In the genomic region with DNA sequence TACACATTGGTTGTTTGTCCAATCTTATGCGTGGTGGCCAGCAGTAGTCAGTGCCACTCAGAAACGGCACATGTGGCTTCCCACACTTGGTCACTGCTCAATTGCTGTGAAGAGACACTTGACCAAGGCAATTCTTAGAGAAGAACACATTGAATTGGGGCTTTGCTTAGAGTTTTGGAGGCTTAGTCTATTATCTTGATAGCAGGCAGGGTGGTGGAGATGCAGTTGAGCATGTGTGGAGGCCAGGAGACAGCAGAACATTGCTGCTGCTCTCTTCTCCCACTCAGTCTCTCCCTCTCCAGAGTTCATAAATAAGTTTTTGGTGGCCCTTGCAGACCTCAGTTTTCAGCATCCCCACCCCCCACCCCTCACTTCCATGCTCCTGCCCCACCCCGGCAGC, we compare ENCODE assay signal across 37 mouse cellular contexts. TPM values are rescaled to one million over a fixed set of nuclear protein-coding genes. Genes with fewer than 3 reads are reported as not detected.
"Had no signal": no experiment of that assay in that cellular context is flagged by ENCODE, and none has a peak within 500 bp of the region (broad histone marks: within the 10 kb centered on the region; RNA-seq: fewer than 3 reads in every experiment).

No protein-coding gene starts in this region.

- H3K27ac ChIP-seq: heart, adult 2 months; heart, embryonic 10.5 days; hindbrain, embryonic 13.5 days; hindbrain, embryonic 15.5 days; hindbrain, postnatal 0 days; kidney, embryonic 15.5 days; layer of hippocampus, adult 2 months; left cerebral cortex, adult 2 months; limb, embryonic 10.5 days; limb, embryonic 12.5 days had no signal

- H3K9me3 ChIP-seq: heart, embryonic 10.5 days; heart, embryonic 12.5 days; hindbrain, embryonic 13.5 days; hindbrain, embryonic 15.5 days; kidney, embryonic 15.5 days; limb, embryonic 10.5 days; limb, embryonic 12.5 days had no signal

- H3K27me3 ChIP-seq: heart, embryonic 12.5 days; hindbrain, embryonic 13.5 days; hindbrain, embryonic 15.5 days; kidney, embryonic 15.5 days; limb, embryonic 12.5 days had no signal

- H3K4me1 ChIP-seq: heart, embryonic 10.5 days; heart, embryonic 12.5 days; hindbrain, embryonic 13.5 days; hindbrain, embryonic 15.5 days; kidney, embryonic 15.5 days; limb, embryonic 10.5 days; limb, embryonic 12.5 days had no signal

- ATAC-seq: hindbrain, postnatal 0 days; intestine, embryonic 16.5 days had no signal

- H3K36me3 ChIP-seq: heart, embryonic 10.5 days; heart, embryonic 12.5 days; hindbrain, embryonic 13.5 days; hindbrain, embryonic 15.5 days; kidney, embryonic 15.5 days; limb, embryonic 10.5 days; limb, embryonic 12.5 days had no signal

- H3K4me2 ChIP-seq: heart, embryonic 12.5 days; hindbrain, embryonic 13.5 days; hindbrain, embryonic 15.5 days; kidney, embryonic 15.5 days; limb, embryonic 12.5 days had no signal

- DNase-seq: gastrocnemius, postnatal 14 days; heart, adult 2 months; heart, postnatal 10 days; heart, postnatal 4 days; kidney, adult 11 months; kidney, adult 2 months; kidney, adult 9 months; kidney, postnatal 10 days; kidney, postnatal 25 days; kidney, postnatal 4 days had no signal

- H3K4me3 ChIP-seq: heart, adult 2 months; heart, embryonic 10.5 days; heart, embryonic 12.5 days; hindbrain, embryonic 13.5 days; hindbrain, embryonic 15.5 days; kidney, embryonic 15.5 days; layer of hippocampus, adult 2 months; left cerebral cortex, adult 2 months; limb, embryonic 10.5 days; limb, embryonic 12.5 days had no signal

- H3K9ac ChIP-seq: heart, embryonic 12.5 days; hindbrain, embryonic 13.5 days; hindbrain, embryonic 15.5 days; kidney, embryonic 15.5 days; limb, embryonic 12.5 days had no signal

RNA-seq across cellular contexts. Expression of a gene that starts 56.7 kb away (rescaled TPM):
- total RNA-seq: gastrocnemius, adult 18-20 months; gastrocnemius, adult 8-10 months; gastrocnemius, postnatal 14 days; gastrocnemius, postnatal 4 days; granulocyte monocyte progenitor cell, adult 5-6 weeks; heart, adult 2 months; heart, postnatal 10 days; heart, postnatal 25 days; heart, postnatal 4 days; hindbrain, postnatal 0 days; layer of hippocampus, adult 2 months; layer of hippocampus, postnatal 10 days; layer of hippocampus, postnatal 25 days; left cerebral cortex, adult 2 months; left cerebral cortex, postnatal 14 days; left cerebral cortex, postnatal 36 days; liver, adult 2 months had no signal
- polyA plus RNA-seq: heart, adult 2 months; heart, embryonic 10.5 days; heart, embryonic 12.5 days; heart, embryonic 14.5 days; heart, embryonic 16.5 days; hindbrain, embryonic 11.5 days; hindbrain, embryonic 13.5 days; hindbrain, embryonic 15.5 days; hindbrain, postnatal 0 days; intestine, embryonic 14.5 days; kidney, embryonic 15.5 days; limb, embryonic 10.5 days; limb, embryonic 12.5 days; limb, embryonic 14.5 days; liver, adult 2 months; liver, embryonic 16.5 days had no signal
